Mouse (Mus musculus) MN1 (cell line): ENCODE results near the gene Krt23.
A peak's percentile ranks its signal among the peaks of the same experiment; 100 is the strongest.

Experiments used
- DNase-seq: peaks from one replicate; pipeline ENCODE4 v3.0.0-alpha.2; 2016; ENCODE audit warnings: low spot score

The Krt23 gene

DNA sequence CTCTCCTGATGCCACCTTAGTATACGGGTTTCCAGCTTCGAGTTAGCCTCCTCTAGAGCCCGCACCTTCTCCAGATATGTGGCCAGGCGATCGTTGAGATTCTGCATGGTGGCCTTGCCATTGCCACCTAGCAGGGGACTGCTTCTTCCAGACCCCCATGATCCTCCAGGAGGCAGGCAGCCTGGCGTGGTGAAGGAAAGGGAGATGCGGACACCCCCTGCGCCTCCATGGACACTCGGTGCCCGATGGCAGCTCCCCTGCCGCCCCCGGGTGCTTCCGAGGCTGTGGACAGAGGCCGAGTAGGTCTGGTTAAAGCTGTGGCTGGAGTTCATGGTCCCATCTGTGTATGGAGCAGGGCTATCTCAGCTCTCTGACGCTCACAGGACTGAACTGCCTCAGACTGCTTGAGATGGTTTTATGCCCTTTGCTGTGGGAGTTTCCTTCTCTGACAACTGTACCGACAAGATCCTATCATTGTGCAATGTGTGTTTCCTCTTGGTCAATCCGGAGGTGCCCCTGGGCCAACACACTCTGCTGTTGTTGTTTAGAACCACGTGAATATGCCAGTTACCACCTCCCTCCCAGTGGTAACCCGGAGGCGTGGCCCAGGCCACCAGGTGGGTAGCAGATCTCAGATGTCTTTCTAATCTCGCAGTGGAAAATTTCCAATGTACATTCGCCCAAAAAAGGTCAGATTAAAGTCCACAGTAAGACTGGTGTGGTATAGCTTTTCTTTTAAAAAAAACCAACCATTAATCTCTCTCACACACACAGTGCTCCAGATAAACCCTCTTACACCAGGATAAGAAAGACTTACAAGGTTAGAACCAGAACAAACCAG is at the start of gene Krt23:
TSS of gene Krt23 (minus strand) at position 405 of the 841 bp plus-strand sequence.
- no peak for DNase-seq

DNA sequence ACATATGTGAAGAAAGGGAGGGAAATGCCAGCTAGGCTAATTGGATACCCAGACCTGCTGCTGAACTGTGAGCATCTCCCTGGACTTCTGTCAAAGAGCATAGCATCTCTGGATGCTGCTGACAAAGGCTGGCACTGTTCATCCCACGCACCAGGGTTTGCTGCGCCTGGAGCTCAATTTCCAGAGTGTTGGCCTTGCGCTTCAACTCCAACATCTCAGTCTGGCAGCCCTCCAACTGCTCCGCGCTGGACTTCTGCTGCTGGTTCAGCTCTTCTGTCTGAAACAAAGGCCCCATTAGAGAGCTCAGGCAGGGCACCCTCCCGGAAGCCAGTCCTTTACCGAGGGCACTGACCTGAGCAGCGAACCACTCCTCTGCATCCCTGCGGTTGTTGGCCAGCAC is 46.8 kb upstream of the Krt23 start:
- no peak for DNase-seq

DNA sequence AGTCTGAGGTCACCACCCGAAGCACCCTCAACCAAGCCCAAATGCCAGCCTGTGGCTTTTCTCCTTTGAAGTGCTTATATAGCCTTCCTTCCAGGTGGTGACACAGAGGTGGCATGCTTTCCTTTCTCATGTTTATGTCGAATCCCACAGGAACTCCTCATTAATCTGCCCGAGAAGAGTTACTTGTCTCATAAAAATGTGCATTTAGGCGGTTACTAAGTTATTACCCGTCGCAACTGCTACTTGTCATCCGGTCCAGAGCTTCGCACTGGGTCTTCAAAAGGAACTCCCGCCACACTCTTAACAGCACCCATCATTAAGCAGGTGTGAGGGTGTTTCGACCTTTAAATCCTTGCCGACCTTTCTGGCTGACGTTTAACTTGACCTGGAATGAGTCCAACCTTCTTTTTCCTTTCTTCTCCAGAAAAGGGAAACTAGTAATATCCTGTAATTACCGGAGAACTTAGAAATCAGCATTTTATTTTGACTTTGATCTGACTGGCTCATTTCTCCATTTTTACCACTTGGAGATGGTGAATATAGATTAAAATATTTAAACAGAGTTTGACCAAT is 28.4 kb upstream of the Krt23 start, which contains the start of gene Krt39:
TSS of gene Krt39 (minus strand) at position 51 of the 573 bp plus-strand sequence.
- no peak for DNase-seq

DNA sequence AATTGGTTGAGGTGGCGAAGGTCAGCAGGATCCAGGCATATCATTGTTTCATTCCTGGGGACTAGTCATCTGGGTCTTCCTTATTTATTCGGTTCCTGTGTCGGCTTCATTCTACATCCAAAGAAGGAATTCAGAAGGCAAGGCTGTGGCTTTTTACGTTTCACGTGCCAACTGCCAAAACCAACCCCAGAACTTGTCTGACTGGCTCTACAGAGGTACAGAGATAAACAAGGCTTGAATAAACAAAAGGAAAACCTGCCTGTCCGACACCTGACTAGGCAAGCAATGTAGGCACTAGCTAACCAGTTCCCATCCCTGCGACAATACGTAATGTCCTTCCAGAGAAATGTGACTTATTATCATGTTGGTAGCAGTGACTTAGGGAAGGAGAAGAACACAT is 21.2 kb upstream of the Krt23 start:
- DNase-seq: no peak

DNA sequence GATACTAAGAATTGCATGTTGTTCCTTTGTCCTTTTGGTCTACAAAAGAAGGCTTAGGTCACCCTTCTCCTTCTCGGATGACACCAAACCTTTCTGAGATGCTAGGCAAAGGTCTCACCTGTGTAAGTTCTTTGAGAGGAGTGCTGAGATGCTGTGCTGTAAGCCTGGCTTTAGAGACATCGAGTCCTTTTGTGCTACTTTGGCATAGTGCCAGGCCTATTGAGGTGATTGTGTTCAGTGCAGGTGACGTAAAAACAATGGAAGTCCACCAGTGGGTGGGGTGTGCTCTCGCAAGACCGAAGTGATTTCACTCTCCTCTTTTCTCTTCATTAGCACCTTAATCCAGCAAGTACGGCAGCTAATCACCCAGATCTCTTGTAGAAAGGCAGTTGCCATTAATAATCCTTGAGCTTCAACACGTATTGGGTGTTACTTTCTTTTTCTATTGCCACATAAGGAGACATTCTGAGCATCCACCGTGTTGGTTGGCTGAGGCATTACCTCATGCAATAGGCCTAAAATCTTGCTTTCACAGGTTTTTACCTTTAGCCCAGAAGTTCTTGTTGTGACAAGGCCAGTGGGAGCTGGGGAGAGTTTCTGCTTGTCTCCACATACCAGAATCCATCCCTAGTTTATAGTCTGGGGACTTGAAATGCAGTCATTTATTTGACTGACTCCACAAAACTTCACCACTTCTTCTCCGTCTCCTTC is 7.3 kb upstream of the Krt23 start:
- DNase-seq: no peak

DNA sequence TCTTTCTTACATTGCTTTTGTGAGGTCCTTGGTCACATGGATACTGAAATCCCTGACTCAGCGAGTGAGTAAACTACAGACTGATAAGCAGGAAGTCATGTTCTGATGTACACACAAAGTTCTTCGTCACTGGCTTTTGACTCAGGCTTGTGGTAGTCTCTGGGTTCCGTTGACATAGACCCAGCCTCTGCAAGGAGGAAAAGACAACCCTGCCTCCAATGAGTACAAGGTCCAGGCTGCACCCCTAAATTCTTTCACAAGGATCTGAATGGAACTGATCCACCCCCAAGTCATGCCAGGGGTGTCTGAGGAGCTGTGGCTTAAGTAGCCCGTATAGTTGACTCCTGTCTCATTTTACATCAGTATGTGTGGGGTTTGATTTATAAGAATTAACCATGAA is 3.5 kb upstream of the Krt23 start:
- no peak for DNase-seq

DNA sequence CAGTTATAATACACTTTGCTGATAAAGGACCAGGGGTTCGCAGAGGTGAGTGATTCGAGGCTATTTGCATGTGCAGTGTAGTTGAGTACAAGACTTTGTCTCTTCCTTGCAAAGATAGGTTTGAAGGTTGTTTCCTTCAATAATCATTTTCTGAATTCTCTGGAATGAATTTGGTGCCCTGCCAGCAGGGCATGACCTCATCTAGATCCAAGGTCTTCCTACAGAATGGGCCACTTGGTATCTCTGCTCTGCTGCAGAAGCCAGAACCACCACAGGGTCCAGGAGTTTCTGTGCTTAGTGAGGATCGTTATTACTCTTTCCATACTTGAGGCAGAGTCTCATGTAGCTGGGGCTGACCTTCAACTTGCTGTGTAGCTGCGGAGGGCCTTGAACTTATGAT is 1.8 kb upstream of the Krt23 start:
- no peak for DNase-seq

DNA sequence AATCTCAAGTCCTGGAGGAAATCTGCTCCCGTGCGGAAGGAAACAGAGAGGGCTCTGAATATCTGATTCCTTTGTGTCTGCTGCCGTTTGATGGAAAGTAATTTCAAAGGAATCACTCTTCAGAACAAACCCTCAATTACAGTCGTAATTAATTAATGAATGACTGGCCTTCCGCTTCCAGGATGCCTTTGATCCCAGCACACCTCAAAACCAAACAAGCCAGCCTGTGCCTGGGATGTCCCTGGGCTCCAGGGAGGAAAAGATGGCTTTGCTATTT is 575 bp upstream of the Krt23 start:
- DNase-seq: no peak

DNA sequence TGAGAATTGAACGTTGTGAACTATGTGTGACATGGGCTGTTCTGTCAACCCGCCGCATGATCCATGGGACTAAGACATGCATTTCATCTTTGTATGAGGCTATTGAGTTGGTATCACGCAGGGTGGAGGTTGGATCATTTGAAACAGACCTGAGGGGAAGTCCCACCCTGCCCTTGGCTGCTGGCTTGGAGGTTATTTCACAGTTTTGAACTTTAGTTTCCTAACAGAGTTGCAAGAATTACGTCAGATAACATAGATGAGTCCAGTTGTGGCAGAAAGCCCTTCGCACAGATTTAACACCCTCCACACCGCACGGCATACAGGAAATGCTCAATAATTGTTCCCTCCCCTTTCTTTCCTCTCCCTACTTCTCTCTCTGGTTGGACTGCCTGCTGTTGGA is 1.9 kb downstream of the Krt23 start:
- DNase-seq: no peak

DNA sequence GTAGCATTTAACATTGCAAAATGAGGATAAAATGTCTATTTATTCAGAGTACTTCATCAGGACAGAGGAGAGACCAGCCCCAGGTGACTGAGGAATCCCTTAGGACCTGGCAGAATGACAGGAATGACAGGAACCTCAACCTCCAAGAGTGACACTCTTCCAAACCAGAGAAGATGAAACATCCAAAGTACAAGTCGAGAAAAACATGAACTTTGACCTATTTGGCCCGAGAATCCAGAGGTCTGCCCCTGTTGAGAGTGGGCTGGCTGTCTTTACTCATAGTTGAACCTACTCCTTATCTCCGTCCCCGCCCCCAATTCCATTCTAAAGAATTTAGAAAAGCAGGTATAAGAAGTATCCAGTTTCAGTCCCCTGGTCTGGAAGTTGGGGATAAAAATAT is 2.3 kb downstream of the Krt23 start:
- DNase-seq: no peak

DNA sequence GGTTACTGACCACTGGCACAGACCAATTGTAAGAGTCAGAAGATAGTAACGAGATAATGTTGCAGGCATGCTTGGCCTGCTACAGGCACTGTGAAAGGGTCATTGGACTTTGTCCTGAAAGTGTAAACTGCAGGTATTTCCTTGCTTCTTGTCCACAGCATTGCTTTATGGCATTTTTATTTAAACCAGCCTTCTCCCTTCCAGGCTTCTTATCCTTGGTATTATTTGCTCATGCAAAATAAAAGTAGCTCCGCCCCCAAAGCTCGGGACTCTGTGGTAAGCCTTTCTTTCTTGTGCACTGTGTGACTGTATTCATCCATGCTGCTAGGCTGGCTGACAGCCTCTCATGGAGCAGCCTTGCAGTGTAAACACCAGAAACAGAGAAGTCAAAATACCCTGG is 3.7 kb downstream of the Krt23 start:
- DNase-seq: no peak

DNA sequence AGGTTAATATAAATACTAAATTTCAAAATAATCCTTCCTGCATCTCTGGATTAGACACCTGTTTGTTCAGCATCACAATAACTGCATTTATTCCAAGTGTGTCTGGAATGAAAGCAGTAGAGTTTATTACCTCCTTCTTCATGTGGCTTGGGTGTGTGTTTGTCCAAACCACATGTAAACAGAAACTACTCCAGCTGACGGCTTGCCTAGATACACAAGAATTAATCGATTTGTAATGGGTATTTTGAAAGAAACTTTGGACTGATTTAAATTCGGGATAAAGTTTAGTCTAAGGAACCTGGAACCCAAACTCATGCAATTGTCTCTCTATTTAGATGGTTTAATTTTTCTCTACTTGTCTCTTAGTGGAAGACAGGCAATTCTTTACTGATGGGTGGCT is 18.0 kb downstream of the Krt23 start:
- no peak for DNase-seq

DNA sequence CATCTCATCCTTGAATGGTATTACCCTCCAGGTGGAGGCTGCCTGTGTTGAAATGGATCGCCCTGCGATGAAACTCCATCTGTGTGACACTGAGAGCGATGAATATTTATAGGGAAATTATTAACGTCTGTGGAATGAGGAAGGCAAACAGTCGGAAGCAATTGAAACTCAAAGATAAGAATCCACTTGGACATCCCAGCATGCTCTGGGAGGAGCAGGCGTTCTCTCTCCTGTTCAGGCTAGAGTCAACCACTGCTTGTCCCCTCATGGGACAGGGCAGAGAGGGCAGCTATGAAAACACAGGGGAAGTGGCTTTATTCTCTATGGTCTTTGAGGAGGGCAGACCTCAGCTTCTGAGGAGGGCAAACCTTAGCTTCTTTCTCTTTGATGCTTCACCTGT is 19.5 kb downstream of the Krt23 start:
- no peak for DNase-seq

DNA sequence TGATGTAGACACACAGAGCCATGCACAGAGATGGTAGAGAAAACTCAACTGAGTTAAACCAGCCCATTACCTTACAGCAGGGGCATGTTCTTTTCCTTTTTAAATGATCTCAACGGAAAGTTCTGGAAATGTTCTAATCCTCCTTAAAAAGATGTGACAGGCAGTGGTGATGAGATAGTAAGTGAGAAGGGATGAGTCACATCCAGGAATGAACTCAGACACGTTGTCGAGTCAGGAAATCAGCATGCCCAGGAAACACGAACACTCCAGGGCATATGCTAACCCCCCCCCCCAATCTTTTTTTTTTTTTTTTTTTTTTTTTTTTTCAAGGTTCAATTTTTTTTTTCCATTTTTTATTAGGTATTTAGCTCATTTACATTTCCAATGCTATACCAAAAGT is 20.5 kb downstream of the Krt23 start:
- DNase-seq: no peak

DNA sequence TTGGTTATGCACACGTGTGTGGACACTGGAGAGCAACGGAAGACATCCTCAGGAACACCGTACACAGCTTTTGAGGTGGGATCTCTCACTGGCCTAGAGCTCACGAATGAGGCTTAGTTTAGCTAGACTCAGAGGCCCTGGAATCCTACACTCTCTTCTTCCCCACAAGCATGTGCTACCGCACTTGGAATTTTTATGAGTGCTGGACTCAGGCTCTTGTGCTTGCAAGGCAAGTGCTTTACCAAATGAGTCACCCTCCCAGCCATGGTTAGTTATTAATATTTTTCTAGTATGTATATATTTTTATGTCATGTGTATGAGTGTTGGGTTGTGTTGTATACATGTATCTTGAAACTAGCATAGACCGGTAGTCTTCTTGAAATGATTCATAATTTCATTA is 21.0 kb downstream of the Krt23 start:
- no peak for DNase-seq

DNA sequence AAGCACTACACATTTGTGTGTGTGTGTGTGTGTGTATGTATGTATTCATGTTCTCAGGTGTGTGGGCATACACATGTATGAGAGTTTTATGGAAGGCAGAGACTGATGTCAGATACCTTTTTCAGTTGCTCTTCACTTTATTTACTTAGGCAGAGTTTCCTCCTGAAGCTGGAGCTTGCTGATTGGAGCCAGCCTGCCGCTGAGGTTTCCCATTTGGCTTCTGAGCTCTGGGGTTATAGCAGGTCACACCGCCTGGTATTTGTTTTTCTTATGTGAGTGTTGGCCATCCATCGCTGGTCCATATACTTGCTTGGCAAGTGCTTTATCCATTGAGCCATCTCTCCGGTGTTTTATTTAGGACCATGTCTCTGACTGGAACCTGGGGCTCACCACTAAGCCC is 23.7 kb downstream of the Krt23 start:
- DNase-seq: no peak

DNA sequence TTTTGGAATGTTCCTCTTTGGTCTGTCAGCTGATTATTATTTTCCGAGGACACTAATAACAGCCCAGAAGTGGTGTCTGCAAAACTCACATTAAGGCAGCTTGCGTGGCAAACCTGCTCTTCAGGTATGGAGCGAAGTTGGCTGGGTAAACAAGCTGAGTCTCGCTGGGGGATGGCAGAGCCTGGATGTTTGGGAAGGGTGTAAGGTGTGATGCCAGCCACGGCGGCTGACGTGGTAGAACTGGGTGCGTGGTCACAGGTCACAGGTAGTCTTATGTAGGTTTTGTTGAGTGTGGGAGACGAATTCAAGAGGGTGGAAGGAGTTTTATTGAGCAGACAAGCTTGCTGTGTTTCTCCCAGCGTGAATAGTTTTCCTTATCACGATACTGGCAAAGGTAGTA is 24.4 kb downstream of the Krt23 start:
- DNase-seq: no peak

DNA sequence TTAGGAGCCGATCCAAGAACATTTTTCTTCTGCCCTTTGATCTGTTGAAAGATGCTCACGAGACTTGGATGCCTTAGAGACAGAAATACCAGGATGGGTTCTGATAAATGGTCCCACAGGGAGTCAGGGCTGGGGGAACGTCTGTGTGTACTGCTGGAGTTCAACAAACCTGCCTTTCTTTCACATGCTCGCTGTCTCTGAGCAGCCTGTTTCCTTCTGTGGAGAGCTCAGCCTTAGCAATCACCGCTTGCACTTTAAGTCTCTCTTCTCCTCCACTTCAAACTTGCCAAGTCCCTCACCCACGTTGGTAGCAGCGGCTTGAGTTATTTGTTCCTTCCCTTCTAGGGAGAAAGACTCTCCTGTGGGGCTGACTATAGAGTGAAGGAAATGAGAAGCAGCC is 26.6 kb downstream of the Krt23 start:
- DNase-seq: no peak

DNA sequence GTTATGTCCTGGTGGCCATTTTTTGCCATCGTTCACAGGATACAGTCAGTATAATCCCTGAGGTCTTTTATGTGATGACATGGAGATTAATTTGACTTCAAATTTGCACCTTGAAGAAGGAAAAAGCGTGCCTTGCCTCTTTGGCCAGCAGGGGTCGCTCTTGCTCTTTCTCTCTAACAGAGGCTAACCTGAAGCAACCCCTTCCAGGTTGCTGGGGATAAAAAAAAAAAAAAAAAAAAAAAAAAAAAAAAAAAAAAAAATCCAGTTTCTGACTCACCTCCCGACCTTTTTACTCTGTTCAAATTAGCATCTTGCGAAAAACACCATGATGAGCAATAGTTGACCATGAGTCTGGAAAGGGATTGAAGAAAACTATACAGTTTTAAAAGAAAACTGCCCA is 28.1 kb downstream of the Krt23 start:
- peak; percentile 65 for DNase-seq

DNA sequence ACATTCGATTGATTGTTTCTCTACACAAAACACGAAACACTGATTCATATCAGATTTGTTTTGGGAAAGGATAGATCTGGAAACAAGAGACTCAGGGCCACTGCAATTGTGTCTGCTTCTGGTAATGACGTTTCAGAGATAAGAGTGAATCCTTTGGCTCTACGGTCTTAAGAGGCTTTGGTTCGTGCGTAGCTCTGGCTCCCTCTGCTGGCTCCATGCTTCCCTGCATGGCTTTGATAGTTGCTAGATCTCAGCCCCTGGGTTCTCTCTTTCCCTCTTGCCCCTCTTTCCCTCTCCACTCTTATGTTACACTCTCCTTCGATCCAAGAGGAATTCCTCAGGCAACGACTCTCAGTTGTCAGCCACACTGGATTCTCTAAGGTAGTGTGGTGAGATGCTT is 29.8 kb downstream of the Krt23 start:
- peak; percentile 37 for DNase-seq

DNA sequence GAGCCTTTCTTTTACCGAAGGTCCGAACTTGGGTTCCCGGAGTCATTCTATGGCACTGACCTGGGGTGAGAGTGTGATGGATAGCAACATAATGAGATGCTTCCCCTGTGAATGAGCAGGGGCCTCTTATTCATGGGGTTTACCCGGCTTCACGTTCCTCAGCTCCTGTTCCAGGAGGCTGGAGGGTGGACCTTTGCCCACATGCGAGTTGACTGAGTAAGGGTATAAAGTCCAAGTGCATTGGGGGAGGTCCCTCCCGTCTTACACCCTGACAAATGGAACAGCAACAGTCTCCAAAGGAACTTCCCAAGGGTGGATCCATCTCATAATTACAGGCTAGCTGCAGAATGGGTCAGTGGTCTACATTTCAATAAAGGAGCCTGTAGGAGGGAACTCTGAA is 31.2 kb downstream of the Krt23 start:
- no peak for DNase-seq

DNA sequence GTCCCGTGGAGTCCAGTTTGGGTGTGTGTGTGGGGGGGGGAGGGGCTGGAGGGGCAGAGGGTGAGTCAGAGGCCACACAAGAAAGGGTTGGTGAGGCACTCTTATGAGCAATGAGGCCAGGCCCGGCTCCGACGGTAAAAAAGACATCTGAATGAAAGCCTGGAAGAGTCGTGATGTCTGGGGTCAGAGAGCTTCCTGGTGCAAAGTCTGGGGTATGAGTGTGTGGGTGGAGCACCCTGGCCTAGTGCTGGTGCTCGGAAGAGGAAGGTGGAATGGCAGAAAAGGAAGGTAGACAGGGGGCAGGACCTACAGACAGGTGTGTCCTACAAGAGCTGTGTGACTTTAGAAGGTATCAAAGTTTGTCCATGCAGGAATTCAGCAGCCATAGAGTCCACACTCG is 34.0 kb downstream of the Krt23 start:
- no peak for DNase-seq

DNA sequence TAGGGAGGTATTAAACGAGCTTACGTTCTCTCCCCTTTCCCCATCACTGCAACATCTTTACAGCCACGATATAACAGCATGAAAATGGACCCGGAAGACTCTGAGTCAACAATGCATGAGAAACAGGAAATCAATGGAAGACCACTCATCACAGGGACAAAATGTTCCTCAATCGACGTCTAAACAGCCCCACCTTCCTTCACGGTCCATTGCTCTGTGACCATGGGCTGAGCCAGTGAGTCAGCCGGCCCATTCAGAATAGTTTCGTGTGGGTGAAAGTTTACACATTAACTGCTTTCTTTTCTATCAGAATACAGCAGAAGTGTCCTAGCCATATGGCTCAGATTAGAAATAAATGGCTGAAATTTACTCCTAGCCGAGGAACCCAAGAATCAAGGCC is 38.2 kb downstream of the Krt23 start:
- no peak for DNase-seq

DNA sequence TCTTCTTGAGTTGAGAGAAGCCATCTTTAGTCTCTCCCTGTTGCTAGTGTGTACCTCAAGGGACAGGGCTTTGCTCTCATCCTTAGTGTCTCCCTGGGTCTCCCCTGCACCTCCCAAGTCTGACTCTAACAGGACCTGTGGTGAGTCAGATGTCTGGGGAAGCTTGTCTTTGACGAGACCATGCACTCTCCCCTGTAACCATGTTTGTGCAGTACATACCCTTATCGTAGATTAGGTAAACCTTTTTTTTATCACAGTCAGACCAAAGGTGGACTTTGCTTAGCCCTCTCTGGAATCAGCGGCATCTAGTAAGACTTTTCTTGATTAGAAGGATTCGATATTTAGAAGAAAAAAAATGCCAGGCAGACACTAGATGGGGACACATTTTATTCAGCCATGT is 38.9 kb downstream of the Krt23 start:
- DNase-seq: no peak
